Mouse (Mus musculus): ENCODE results near the gene Olfr127.
"Not testable (repeated sequence)": the region's sequence is repeated elsewhere in the genome, so short reads cannot be mapped to it uniquely, and the experiment has no call there.

Gene Olfr127

GRCm38 (mm10) chr17:37900137-37900536 is at the start of gene Olfr127:
Gene Olfr127 (plus strand): TSS chr17:37900437.
- in situ Hi-C loops (cut with MboI; ENCODE audit: low sequenced_read_pairs): no loop called here

DNA sequence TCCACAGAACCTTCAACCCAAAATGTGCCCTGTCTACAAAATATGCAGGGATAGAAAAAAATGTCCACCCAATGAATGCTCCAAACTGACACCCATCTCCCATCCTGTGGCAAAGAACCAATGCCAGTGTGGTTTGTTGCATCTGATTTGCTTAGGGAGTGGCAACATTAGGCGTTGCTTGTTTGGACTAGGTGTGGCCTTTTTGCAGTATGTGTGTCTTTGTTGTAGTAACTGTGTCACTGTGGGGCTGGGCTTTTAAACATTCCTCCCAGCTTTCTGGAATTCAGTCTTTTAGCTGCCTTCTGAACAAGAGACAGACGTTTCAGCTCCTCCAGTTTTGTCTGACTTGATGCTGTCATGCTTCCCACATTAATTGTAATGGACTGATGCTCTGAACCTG is 36.3 kb upstream of the Olfr127 start:
- in situ Hi-C loops (cut with MboI; ENCODE audit: low sequenced_read_pairs): no loop called here

DNA sequence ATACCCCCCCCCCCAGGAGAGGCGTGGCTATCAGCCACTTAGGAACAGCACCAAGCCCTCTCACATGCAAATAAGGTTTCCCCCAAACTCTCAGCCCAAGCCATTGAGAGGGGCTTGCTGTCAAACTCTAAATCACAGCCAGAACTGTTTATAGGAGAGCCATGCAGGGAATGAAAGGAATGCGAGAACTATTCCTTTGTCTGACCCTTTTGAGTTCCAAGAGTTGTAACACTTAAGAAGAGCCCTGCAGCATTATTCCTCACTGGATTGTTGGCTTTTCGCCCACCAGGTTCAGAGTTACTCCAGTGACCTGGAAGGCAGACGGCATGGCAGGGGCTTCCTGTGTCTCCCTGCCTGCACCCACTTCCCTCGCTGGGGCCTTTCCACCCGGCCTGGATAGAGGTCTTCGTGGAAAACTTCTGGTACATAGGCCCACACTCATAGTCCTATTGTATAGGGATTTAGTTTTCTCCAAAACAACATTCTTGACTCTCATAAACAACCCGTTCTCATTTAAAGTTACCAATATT is 30.5 kb upstream of the Olfr127 start:
- in situ Hi-C loops (cut with MboI; ENCODE audit: low sequenced_read_pairs): no loop called here

- in situ Hi-C loops (cut with MboI; ENCODE audit: low sequenced_read_pairs): no loop called here
These were observed 26.4 kb upstream of the Olfr127 start for GRCm38 (mm10) chr17:37873830-37874229.

DNA sequence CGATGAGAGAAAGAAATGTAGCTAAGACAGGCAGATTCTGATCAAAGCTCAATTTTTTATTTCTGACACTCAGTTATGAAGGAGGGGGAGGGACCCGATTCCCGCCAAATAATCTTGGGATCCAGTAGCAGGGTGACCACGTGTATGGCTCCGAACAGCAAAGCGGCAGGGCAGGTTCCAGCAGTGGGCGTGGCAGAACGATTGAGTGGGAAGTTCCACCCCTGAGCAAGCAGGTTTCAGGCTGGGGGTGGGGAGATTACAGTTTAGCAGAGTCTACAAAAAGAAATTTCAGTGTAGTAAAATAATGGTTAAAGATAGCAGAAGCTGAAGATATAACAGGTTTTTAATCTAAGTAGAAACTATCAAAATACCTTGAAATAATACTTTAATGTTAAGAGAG is 6.6 kb downstream of the Olfr127 start:
- in situ Hi-C loops (cut with MboI; ENCODE audit: low sequenced_read_pairs): not testable (repeated sequence)

GRCm38 (mm10) chr17:37920248-37920647 is 20.0 kb downstream of the Olfr127 start, which contains the start of gene Olfr128:
Gene Olfr128 (plus strand): TSS chr17:37920548.
- in situ Hi-C loops (cut with MboI; ENCODE audit: low sequenced_read_pairs): no loop called here

- in situ Hi-C loops (cut with MboI; ENCODE audit: low sequenced_read_pairs): no loop called here
These were observed 52.7 kb downstream of the Olfr127 start, which contains the start of gene Olfr761 for GRCm38 (mm10) chr17:37952979-37953378. Gene Olfr761 (minus strand): TSS chr17:37953079.

All from CH12F3 (cell line).